Mouse (Mus musculus) kidney, embryonic 15.5 days (tissue): ENCODE results near the gene Rufy2. TPM values are rescaled to one million over a fixed set of nuclear protein-coding genes. Genes with fewer than 3 reads are reported as not detected.

Experiments used
- ATAC-seq: fragments of 200-750 bp; cut with Nextera tagmentation; replicated peaks from 2 replicates; pipeline ENCODE4 v1.8.0; 2017; ENCODE audit warnings: moderate TSS enrichment; ENCODE audit not compliant: low FRiP score
- H3K27ac ChIP-seq: fragments of 300-500 bp; sonication (generic); 2 replicates; pipeline ENCODE4 v1.5.1; 2015; ENCODE audit warnings: mild to moderate bottlenecking, inconsistent platforms
- H3K27me3 ChIP-seq: fragments of 300-500 bp; sonication (generic); 2 replicates; pipeline ENCODE4 v1.6.1; 2015; ENCODE audit warnings: inconsistent platforms
- H3K36me3 ChIP-seq: fragments of 300-500 bp; sonication (generic); 2 replicates; pipeline ENCODE4 v1.6.1; 2015; ENCODE audit warnings: inconsistent platforms
- H3K4me1 ChIP-seq: fragments of 300-500 bp; sonication (generic); 2 replicates; pipeline ENCODE4 v1.6.1; 2015; ENCODE audit warnings: inconsistent platforms
- H3K4me2 ChIP-seq: fragments of 300-500 bp; sonication (generic); 2 replicates; pipeline ENCODE4 v1.6.1; 2015; ENCODE audit warnings: moderate library complexity, mild to moderate bottlenecking, inconsistent platforms
- H3K4me3 ChIP-seq: fragments of 300-500 bp; sonication (generic); replicated peaks from 2 replicates; pipeline ENCODE4 v1.5.1; 2015; ENCODE audit warnings: mild to moderate bottlenecking, inconsistent platforms
- H3K9ac ChIP-seq: fragments of 300-500 bp; sonication (generic); 2 replicates; pipeline ENCODE4 v1.6.1; 2015; ENCODE audit warnings: mild to moderate bottlenecking, inconsistent platforms
- H3K9me3 ChIP-seq: fragments of 300-500 bp; sonication (generic); replicated peaks from 2 replicates; pipeline ENCODE4 v1.6.1; 2016; ENCODE audit warnings: inconsistent platforms
- WGBS: fragments of 180-500 bp; shearing (Covaris S2); methylation state at CpG from one replicate; pipeline ENCODE4 v1.1.7; 2015; ENCODE audit warnings: mixed read lengths; 5-methylcytosine and 5-hydroxymethylcytosine counted together
- polyA plus RNA-seq: library from polyadenylated mRNA; unstranded; fragments of >200 nt; fragmentation: Nextera tagmentation; extraction: Ambion mirVana; gene quantifications from 2 replicates; pipeline ENCODE4 v1.2.1, GENCODE M21; 2015

Rufy2 gene
- polyA plus RNA-seq, 1 experiment from 2014 or later: 26.6 TPM

- peak overlapping the region; percentile 100 for H3K27ac ChIP-seq
- H3K4me2 ChIP-seq: peak overlapping the region; percentile 61
- peak overlapping the region; percentile 99 for H3K9ac ChIP-seq
- H3K4me1 ChIP-seq: peaks cover 43% of the 10 kb centered on the region
- H3K27me3 ChIP-seq: no peaks in the 10 kb centered on the region
- H3K9me3 ChIP-seq: no peaks in the 10 kb centered on the region
- ATAC-seq: no peak
- peaks cover 7% of the 10 kb centered on the region for H3K36me3 ChIP-seq
- peak overlapping the region; percentile 89 for H3K4me3 ChIP-seq
- WGBS: under 1% methylated on average over 27 of the region's 27 CpGs
These were observed 42.6 kb downstream of the Rufy2 start for GRCm38 (mm10) chr10:63022541-63023120.

GRCm38 (mm10) chr10:63023121-63023748 lies 43.2 kb downstream of the Rufy2 start:
- WGBS: under 1% methylated on average over 68 of the region's 68 CpGs
- Histone ChIP-seq H3K4me3 (peak overlapping the region; percentile 89), H3K27me3 (no peaks in the 10 kb centered on the region), H3K9ac (peak overlapping the region; percentile 99), H3K36me3 (peaks cover 2% of the 10 kb centered on the region; the same call in 1 of the 2 replicates), H3K9me3 (no peaks in the 10 kb centered on the region), H3K4me1 (peaks cover 43% of the 10 kb centered on the region), H3K4me2 (peak overlapping the region; percentile 61), H3K27ac (peak overlapping the region; percentile 100)
- ATAC-seq: peak; percentile 31

- Histone ChIP-seq H3K4me3 (peak within 1 kb of the TSS; percentile 89), H3K9ac (peak within 1 kb of the TSS; percentile 99), H3K9me3 (no peaks in the 10 kb centered on the region), H3K27me3 (no peaks in the 10 kb centered on the region), H3K4me2 (peak within 1 kb of the TSS; percentile 69), H3K4me1 (peaks cover 41% of the 10 kb centered on the region), H3K36me3 (no peaks in the 10 kb centered on the region), H3K27ac (peak within 1 kb of the TSS; percentile 100)
- under 1% methylated on average over 51 of the region's 69 CpGs for WGBS
- ATAC-seq: peak; percentile 94
These were observed 43.9 kb downstream of the Rufy2 start, which contains the start of the genes Hnrnph3 and Pbld2 for GRCm38 (mm10) chr10:63023749-63024579. Gene Hnrnph3, minus strand, starts transcription at chr10:63024217. Gene Pbld2, plus strand, starts transcription at chr10:63024315.

- peak; percentile 64 for ATAC-seq
- H3K4me3 ChIP-seq: peak overlapping the region; percentile 89
- no peaks in the 10 kb centered on the region for H3K9me3 ChIP-seq
- H3K4me1 ChIP-seq: peaks cover 37% of the 10 kb centered on the region
- peak overlapping the region; percentile 100 for H3K27ac ChIP-seq
- no peaks in the 10 kb centered on the region for H3K27me3 ChIP-seq
- H3K4me2 ChIP-seq: peak overlapping the region; percentile 69
- WGBS: under 1% methylated on average over 8 of the region's 8 CpGs
- no peaks in the 10 kb centered on the region for H3K36me3 ChIP-seq
- peak overlapping the region; percentile 83 for H3K9ac ChIP-seq
These were observed 44.5 kb downstream of the Rufy2 start for GRCm38 (mm10) chr10:63024580-63024910.

GRCm38 (mm10) chr10:63025016-63025415 lies 45.0 kb downstream of the Rufy2 start:
- Histone ChIP-seq H3K4me1 (peaks cover 36% of the 10 kb centered on the region), H3K27me3 (no peaks in the 10 kb centered on the region), H3K27ac (peak overlapping the region; percentile 100), H3K4me2 (peak overlapping the region; percentile 69), H3K9me3 (no peaks in the 10 kb centered on the region), H3K9ac (peak overlapping the region; percentile 83; the same call in 1 of the 2 replicates), H3K4me3 (peak overlapping the region; percentile 89), H3K36me3 (no peaks in the 10 kb centered on the region)
- WGBS: 31% methylated on average over 2 of the region's 2 CpGs
- no peak for ATAC-seq

- no peaks in the 10 kb centered on the region for H3K27me3 ChIP-seq
- H3K27ac ChIP-seq: peak overlapping the region; percentile 100
- H3K36me3 ChIP-seq: no peaks in the 10 kb centered on the region
- H3K4me1 ChIP-seq: peaks cover 31% of the 10 kb centered on the region
- H3K4me3 ChIP-seq: peak overlapping the region; percentile 89; the same call in 1 of the 2 replicates
- peak overlapping the region; percentile 69 for H3K4me2 ChIP-seq
- no peak overlapping the region for H3K9ac ChIP-seq
- H3K9me3 ChIP-seq: no peaks in the 10 kb centered on the region
- no peak for ATAC-seq
- WGBS: 48% methylated on average over 6 of the region's 6 CpGs
These were observed 45.5 kb downstream of the Rufy2 start for GRCm38 (mm10) chr10:63025491-63026011.

- 31% methylated on average over 8 of the region's 8 CpGs for WGBS
- ATAC-seq: no peak
- H3K9ac ChIP-seq: no peak overlapping the region
These were observed 46.3 kb downstream of the Rufy2 start for GRCm38 (mm10) chr10:63026156-63026794.

GRCm38 (mm10) chr10:63026795-63027160 lies 46.8 kb downstream of the Rufy2 start:
- ATAC-seq: no peak
- Histone ChIP-seq H3K4me2 (no peak overlapping the region), H3K9ac (no peak overlapping the region), H3K27me3 (no peaks in the 10 kb centered on the region), H3K27ac (peak overlapping the region; percentile 100), H3K36me3 (no peaks in the 10 kb centered on the region), H3K4me1 (peaks cover 20% of the 10 kb centered on the region), H3K4me3 (no peak overlapping the region), H3K9me3 (no peaks in the 10 kb centered on the region)
- WGBS: 89% methylated on average over 6 of the region's 6 CpGs

More at GRCm38 (mm10) chr10:63026156-63026794, 46.3 kb downstream of the Rufy2 start:
- H3K9me3 ChIP-seq: no peaks in the 10 kb centered on the region
- H3K4me3 ChIP-seq: no peak overlapping the region
- no peaks in the 10 kb centered on the region for H3K27me3 ChIP-seq
- no peaks in the 10 kb centered on the region for H3K36me3 ChIP-seq
- no peak overlapping the region for H3K4me2 ChIP-seq
- H3K27ac ChIP-seq: peak overlapping the region; percentile 100
- peaks cover 25% of the 10 kb centered on the region for H3K4me1 ChIP-seq

GRCm38 (mm10) chr10:63027376-63028161 lies 47.5 kb downstream of the Rufy2 start:
- Histone ChIP-seq H3K4me1 (peaks cover 17% of the 10 kb centered on the region), H3K4me3 (no peak overlapping the region), H3K4me2 (no peak overlapping the region), H3K27ac (no peak overlapping the region), H3K27me3 (no peaks in the 10 kb centered on the region), H3K36me3 (no peaks in the 10 kb centered on the region), H3K9ac (no peak overlapping the region), H3K9me3 (no peaks in the 10 kb centered on the region)
- WGBS: 91% methylated on average over 10 of the region's 10 CpGs
- ATAC-seq: no peak

- Histone ChIP-seq H3K27me3 (no peaks in the 10 kb centered on the region), H3K9ac (no peak overlapping the region), H3K36me3 (no peaks in the 10 kb centered on the region), H3K4me2 (no peak overlapping the region), H3K4me3 (no peak overlapping the region), H3K4me1 (peaks cover 17% of the 10 kb centered on the region), H3K27ac (no peak overlapping the region), H3K9me3 (no peaks in the 10 kb centered on the region)
- ATAC-seq: no peak
- WGBS: 93% methylated on average over 4 of the region's 4 CpGs
These were observed 48.4 kb downstream of the Rufy2 start for GRCm38 (mm10) chr10:63028396-63028795.

- 83% methylated on average over 3 of the region's 3 CpGs for WGBS
- H3K36me3 ChIP-seq: no peaks in the 10 kb centered on the region
- no peak overlapping the region for H3K4me3 ChIP-seq
- no peak overlapping the region for H3K9ac ChIP-seq
- no peak overlapping the region for H3K27ac ChIP-seq
- no peak overlapping the region for H3K4me2 ChIP-seq
- ATAC-seq: no peak
- H3K4me1 ChIP-seq: no peaks in the 10 kb centered on the region; the same call in 1 of the 2 replicates
- H3K27me3 ChIP-seq: no peaks in the 10 kb centered on the region
- H3K9me3 ChIP-seq: no peaks in the 10 kb centered on the region
These were observed 52.2 kb downstream of the Rufy2 start for GRCm38 (mm10) chr10:63032267-63032666.
